Mouse (Mus musculus): Measurements from ENCODE around the gene Polr2a. TPM values are rescaled to one million over a fixed set of nuclear protein-coding genes. Genes with fewer than 3 reads are reported as not detected.
"Not testable (repeated sequence)": the region's sequence is repeated elsewhere in the genome, so short reads cannot be mapped to it uniquely, and the experiment has no call there.

The Polr2a gene
- total RNA-seq, 1 experiment from 2014 or later: 78.0 TPM

DNA sequence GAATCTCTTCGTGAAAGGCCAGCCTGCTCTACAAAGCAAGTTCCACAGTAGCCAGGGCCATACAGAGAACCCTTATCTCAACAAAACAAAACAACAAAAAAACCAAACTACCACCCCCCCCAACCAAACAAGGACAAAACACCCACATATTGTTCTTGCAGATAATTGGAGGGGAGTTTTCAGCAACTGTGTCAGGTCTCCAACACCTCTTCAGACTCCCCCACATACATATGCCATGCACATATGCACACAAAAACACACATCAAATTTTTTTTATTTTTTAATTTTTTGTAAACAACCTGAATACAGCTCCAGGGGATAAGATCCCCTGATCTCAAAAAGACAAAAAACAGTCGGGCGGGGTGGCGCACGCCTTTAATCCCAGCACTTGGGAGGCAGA is 4.2 kb downstream of the Polr2a start:
- no peak for DNase-seq

DNA sequence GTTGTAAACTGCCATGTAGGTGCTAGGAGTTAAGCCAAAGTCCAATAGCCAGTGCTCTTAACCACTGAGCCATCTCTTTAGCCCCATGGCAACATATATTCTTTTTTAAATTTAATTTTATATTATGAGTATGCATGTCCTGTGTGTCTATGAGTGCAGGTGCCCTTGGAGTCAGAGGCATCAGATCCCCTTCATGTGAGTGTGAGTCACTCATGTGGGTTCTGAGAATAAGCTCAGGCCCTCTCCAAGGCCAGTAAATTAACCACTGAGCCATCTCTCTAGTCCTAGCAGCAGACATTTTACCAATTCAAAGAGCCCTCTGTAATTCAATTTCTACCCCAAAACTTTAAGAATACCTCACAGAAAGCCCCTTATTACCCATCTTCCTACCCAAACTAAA is 5.8 kb downstream of the Polr2a start:
- peak; percentile 31 for DNase-seq

DNA sequence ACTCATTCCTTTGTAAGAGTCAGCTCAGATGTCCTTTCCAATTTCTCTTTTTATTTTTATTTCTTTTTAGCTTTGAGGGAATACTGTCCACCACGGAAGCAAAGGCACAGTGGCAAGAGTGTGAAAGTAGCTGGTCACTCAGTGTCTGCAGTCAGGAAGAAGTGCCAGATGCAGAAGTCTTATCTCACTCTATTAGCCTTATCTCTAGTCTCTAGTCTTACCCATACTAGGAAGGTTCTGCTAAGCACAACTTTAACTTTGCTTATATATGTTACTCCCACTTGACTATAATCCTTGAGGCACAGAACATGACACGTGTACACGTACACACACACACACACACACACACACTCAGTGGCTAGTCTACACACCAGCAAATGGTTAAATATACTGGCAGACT is 6.8 kb downstream of the Polr2a start:
- DNase-seq: no peak

DNA sequence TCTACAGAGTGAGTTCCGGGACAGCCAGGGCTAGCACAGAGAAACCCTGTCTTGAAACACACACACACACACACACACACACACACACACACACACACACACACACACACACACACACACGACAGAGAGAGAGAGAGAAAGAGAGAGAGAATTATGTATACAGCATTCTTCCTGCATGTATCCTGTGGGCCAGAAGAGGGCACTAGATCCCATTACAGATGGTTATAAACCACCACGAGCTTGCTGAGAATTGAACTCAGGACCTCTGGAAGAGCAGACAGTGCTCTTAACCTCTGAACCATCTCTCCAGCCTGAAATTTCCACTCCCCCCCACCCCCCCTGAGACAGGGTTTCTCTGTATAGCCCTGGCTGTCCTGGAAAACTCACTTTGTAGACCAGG is 27.0 kb downstream of the Polr2a start:
- not testable (repeated sequence) for DNase-seq

DNA sequence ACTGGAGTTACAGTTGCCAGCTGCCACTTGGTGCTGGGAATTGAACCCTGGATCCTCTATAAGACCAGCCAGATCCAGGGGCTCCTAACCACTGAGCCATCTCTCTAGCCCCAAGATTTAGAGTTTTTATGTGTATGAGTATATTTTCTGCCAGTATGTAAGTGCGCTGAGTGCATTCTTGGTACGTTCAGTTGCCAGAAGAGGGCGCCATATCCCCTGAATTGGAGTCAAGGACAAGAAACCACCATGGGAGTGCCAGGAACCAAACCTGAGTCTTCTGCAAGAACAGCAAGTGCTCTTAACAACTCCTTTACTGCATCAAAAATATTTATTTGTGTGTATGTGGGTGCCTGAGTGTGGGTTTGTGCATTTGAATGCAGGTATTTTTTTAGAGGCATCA is 29.4 kb downstream of the Polr2a start:
- DNase-seq: peak; percentile 80

DNA sequence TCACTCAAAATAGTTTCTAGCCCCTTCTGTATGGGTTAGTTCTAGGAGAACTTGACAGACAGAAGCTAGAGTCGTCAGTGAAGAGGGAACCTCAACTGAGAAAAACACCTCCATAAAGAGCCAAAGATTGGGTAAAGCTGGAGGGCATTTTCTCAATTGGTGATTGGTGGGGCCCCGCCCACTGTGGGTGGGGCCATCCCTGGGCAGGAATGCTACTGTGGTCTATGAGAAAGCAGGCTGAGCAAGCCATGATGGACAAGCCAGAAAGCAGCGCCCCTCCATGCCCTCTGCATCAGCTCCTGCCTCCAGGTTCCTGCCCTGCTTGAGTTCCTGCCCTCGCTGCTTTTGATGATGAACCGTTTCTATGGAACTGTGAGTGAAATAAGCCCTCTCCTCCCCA is 32.5 kb downstream of the Polr2a start:
- peak; percentile 40 for DNase-seq

DNA sequence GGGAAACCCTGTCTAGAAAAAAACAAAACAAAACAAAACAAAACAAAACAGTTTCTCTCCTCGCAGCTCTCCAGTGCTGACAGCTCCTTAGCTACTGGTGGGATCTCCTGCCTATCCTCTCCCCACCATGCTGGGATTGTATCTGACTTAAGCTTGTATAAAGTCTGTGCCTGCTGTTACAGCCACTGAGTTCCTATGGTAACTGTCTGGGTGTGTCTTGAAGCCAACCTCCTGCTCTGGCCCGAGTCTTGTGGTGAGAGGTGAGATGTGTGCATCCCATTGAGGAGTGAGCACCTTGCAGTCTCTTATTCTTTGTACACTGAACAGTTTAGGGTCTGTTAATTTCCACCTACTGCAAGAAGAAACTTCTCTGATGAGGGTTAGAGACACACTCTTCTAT is 35.4 kb downstream of the Polr2a start:
- no peak for DNase-seq

DNA sequence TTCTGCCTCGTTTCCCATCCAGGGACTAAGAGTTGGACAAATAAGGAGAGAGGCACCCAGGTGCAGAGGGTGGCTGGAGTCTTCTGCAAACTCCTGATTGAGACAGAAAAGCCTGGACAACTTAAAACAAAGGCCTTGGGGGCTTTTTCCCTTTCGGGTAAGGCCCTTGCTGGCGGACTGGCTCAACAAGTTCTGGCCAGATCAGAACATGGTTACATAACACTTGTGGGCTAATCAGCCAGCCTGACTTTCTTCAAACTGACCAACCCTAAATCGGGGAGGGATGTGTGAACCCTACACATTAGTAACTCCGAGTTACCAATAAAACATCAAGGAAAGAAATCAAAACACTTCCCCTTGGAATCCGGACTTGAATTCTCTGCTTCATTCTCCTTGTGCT is 37.6 kb downstream of the Polr2a start:
- DNase-seq: no peak

DNA sequence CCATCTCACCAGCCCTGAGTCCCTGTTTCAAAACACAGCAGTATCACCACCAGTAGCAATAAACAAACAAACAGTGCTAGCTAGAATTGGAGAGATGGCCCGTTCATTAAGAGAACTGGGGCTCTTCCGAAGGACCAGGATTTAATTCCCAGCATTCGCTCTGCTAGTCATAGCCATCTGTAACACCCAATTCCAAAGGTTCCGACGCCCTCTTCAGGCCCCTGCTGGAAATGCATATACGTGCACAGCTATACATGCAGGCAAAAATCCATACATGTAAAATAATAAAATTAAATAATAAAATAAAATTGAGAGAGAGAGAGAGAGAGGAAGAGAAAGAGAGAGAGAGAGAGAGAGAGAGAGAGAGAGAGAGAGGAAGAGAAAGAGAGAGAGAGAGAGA is 39.0 kb downstream of the Polr2a start:
- DNase-seq: no peak

DNA sequence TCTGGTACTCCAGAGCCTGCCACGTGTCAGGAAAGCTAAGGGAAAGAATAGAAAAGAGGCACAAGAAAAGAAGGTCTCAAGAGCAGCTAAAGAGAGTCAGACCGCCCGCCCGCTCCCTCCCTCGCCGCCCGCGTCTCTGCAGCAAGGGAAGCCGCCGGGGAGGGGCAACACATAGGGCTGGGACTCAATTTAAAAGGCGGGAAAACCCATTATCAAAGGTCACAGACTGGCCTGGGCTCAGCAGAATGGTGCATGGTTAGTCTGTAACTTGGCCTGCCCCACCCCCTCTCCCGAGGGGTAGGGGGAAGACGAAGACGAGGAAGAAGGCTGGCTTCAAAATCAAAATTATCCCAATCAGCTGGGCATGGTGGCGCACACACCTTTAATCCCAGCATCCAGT is 39.8 kb downstream of the Polr2a start:
- no peak for DNase-seq

DNA sequence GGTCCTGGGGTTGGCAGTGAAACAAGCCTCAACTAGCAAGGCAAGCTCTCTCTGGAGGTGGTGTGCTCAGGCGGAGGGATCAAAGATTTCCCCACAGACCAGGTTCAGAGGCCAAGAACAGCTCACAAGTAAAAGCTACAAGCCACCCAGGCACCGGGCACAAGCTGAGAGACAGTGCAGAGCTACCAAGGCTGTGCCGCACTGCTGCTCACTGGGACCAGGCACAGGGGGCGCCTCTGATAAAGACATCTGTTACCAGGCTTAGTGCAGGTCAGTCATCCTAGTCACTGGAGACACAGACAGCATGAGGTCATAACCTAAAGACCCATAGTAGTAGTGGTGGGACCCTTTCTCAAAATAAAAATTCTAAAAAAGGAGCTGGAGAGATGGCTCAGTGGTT is 41.5 kb downstream of the Polr2a start:
- DNase-seq: no peak

DNA sequence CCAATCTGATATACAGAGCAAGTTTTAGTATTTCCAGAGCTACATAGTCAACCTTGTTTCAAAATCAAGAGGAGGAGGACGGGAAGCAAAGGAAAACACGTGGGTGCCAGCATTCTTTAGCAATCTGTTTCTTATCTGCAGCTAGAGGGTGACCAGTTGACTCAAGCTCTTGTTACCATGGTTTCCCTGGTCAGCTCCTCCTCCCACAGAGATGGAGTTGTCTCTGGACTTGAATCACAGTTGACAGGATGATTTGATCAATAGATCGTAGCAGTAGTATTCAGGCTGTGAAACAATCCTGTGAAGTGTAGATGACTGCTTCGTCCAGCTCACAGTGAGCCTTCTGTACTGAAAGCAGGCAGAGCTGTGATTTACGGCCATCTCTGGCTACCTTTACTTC is 42.5 kb downstream of the Polr2a start:
- peak; percentile 70 for DNase-seq

DNA sequence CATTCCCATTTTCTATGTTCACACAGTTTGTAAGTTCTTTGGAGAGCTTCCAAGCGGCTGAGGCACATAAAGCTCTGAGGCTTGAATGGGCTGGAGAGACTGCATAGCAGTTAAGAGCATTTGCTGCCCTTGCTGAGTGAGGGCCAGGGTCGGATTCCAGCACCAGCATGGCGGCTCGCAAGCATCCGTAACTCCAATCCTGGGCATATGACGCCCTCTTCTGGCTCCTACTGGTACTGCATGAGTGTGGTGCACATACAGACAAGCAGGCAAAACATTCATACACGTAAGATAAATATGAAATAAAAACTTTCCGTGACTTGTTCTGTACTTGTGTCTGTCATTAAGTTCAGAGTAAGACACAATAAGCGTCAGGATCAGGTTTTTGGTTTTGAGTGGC is 43.0 kb downstream of the Polr2a start:
- DNase-seq: peak; percentile 74

DNA sequence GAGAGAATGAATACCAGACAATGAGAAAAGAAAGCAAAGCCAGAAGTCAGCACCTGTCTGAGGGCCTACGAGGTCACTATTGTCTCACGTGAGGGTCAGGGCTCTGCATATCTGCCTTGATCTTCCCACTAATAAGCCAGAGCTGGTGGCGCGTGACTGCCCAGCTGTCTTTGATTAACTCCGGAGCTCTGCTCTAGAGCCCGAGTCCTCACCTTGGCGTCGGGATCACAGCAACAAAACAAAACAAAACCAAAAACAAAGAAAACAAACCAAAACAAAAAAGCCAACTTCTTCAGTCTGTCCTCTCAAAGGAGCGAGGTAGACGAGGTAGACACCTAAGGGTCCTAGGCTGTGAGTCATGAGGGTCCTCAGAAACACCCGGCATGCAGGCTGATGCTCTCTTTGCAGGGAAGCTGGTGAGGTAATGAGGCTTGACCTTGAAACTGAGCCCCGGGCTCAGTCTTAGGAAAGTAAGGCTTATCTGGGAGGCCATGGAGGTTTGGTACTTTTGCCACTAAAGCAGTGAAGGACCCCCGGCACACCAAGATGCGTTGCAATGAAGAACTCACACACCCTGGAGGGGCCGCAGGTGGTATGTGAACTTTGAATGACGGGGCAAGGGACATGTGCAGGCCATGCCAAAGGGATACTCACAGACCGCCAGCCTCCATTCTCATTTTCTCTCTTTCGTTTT is 43.7 kb downstream of the Polr2a start:
- no peak for DNase-seq

DNA sequence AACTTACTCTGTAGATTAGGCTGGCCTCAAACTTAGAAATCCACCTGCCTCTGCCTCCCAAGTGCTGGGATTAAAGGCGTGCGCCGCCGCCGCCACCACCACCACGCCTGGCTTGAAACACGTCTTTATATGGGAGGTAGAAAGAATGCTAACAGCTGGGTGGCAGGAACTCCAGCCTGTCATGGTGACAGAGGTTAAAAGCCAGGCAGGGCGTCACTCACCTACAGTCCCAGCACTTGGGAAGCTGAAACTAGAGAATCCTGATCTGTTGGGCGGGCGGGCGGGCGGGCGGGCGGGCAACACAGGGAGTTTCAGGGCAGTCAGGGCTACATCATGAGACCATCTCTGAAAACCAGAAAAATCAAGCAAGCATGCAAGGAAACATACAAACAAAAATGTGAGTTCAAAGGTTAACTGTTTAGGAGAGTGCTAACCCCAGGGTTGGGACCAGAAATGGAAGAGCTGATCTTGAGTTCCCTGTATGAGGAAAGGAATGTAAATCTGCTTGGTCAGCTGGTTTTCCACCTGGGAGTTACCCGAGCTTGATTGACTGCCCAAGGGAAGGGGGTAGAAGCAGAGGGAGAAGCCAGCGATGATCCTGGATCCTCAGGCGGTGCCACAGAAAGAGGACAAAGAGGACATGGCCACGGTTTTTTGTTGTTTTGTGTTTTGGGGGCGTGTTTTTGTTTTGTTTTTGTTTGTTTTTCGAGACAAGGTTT is 45.3 kb downstream of the Polr2a start:
- DNase-seq: no peak

DNA sequence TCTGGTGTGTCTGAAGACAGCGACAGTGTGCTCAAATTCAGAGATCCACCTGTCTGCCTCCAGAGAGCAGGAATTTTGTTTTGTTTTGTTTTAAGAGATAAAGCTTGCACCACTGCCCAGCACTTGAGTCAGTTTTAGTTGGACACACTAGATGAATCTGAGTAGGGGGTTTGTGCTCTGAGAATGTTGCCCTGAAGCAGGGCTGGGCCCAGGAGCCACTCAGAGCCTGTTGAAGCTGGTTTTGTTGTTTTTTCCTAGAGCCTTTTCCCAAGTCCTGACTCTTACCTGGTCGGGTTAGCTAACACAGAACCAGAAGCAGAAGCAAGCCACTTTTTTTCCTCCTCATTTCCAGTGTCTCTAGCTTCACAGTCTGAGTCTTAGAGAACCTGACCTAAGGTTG is 47.4 kb downstream of the Polr2a start:
- DNase-seq: no peak

DNA sequence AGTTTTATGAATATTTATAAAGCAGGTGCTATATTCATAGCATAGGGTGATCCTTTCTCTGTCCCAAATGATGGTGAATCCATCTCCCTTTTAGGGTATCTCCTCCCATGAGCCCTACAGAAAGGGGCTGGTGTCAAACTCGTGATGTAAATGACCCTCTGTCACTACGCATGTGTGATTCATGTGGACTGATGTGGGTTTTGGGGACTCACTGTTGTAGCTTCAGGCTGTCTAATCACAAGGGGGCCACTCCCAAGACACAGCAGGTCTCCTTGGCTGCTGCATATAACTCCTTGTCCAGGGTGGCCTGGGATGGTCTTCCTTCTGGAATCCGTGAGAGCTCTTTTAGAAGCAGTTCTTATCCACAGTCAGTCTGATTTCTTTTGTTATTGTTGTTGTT is 48.0 kb downstream of the Polr2a start:
- DNase-seq: no peak

DNA sequence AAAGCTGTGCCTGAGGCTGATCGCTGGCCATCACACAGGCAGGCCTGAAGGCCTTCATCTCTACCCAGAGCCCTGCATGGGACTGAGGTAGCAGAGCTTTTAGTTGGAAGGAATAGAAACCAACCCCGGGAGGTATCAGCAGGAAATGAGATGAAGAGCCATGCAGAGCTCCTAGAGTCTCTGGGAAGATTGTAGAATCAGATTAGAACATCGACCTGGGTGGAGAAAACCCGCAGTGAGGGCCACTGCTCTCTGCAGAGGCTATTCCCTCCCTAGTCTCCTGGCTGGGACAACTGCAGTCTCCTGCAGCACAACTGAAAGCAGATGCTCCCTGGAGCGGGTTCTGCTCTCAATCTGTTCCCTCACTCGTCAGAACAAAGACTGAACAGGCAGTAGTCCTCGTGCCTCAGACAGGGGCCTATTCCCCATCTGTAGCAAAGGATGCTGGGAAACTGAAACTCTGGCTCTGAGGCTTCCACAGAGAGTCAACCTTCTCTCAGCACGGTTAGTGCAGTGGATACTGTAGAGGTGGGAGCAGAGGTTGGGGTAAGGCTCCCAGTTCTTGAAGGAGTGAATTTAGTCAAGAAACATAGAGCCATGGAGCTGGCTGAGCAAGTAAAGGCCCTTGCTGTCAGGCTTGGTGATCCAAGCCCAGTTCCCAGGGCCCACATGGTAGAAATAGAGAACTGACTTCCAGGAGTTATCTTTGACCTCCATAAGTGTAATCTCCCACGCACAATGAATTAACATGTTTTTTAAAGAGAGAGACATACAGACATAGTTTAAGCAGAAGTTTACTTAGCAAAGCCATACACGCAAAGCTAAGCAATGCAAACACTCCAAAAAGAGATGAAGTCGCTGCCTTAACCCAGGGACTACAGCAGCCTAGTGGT is 48.6 kb downstream of the Polr2a start:
- DNase-seq: no peak

DNA sequence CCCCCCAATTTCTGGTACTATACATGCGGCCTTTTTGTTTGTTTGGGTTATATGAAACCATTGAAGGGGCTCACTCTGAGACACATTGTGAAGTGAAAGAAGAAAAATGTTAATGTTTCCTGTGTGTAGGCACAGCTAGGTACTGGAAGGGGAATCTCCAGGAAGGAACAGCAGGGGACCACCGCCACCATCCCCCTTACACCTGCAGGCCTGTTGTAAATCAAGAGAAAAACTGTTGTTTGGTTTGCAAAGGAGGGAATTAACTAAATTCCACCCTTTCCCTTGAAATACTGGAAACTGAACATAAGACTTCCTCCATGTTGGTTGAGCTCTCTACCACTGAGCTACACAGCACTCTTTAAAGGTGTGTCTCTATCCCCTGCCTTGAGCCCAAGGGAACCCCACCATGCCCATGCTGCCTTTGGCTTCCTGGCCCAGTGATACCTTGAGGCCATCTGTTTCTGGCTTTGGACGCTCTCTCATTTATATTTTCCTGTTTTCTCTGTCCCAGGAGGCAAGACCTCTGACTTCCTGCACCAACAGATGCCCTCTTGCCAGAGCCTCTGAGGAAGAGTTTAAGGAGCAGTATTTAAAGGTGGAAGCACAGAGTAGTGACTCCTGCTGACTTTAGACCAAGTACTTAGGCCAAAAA is 49.7 kb downstream of the Polr2a start:
- no peak for DNase-seq

DNA sequence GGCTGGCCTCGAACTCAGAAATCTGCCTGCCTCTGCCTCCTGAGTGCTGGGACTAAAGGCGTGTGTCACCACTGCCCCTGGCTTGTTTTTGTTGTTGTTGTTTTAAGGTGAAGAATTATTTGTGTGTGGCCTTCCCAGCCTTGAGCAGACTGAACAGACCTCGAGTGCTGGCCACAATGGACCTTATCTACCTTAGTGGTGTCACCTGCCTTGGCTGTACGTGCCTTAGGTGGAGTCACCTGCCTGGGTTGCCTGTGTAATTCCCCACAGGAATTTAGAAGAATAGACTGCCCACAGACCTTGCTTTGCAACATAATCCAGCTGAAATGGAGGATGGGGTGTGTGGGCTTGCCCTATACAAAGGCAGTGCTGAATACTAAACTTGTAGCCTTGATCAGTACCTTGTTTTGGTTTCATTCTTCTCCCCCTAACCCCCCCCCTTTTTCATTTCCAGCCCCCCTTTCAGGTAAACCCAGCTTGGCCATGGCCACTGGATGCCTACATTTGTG is 50.5 kb downstream of the Polr2a start:
- no peak for DNase-seq

DNA sequence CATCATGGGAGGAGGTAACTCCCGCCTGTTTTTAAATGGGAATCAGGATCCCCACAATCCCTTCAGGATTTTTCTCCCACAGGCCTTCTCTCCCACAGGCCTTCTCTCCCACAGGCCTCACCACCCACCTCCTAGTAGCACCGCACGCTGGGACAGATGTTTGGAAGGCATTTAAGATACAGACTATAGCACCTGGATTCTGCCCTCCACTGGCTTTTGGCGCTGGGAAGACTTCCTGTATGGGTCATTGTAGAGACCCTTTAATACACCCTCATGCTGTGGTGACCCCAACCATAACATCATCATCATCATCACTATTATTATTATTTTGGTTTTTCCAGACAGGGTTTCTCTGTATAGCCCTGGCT is 51.0 kb downstream of the Polr2a start:
- no peak for DNase-seq

DNA sequence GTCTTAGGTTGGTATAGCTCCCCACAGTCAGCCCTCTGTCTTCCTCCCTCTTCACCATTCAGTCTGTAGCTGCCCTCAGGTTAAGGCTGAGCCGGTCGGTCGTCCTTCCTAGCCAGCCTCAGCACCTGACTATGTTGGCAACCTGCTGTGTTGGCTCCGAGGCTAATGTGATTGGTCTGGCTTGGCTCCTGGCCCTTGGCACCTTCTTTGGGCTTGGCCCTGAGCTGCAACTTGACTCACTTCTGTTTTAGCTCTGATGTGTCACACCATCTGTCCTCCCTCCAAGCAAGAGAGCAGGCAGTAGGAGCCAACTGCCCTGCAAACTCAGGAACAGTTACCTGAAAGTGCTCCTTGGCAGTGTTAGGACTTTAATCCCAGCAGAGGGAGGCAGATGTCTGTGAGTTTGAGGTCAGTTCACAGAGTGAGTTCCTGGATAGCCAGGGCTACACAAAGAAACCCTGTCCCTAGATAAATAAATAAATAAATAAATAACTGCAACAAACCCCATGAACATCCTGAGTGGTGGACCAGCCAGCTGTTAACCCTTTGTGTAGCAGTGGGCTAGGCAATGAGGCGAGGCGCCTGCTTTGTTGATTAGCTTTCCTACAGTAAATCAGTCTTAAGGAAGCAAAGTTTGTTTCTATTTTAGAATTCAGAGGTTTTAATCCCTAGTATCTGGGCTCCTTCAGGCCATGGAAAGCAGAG is 51.5 kb downstream of the Polr2a start:
- peak; percentile 91 for DNase-seq

Data from adrenal gland, postnatal 14 days (tissue).